Mouse (Mus musculus) midbrain, embryonic 15.5 days (tissue): ENCODE data around the gene Hnrnpd. TPM values are rescaled to one million over a fixed set of nuclear protein-coding genes. Genes with fewer than 3 reads are reported as not detected.
A peak's percentile ranks its signal among the peaks of the same experiment; 100 is the strongest.

Experiments
- ATAC-seq: fragments of 200-750 bp; cut with Nextera tagmentation; replicated peaks from 2 replicates; pipeline ENCODE4 v1.8.0; 2017; ENCODE audit warnings: moderate TSS enrichment
- H3K27ac ChIP-seq: fragments of 300-500 bp; sonication (generic); 2 replicates; pipeline ENCODE4 v1.5.1; 2015; ENCODE audit warnings: mild to moderate bottlenecking, inconsistent platforms
- H3K27me3 ChIP-seq: fragments of 300-500 bp; sonication (generic); replicated peaks from 2 replicates; pipeline ENCODE4 v1.6.1; 2015; ENCODE audit warnings: inconsistent platforms
- H3K36me3 ChIP-seq: fragments of 300-500 bp; sonication (generic); replicated peaks from 2 replicates; pipeline ENCODE4 v1.6.1; 2015; ENCODE audit warnings: inconsistent platforms
- H3K4me1 ChIP-seq: fragments of 300-500 bp; sonication (generic); 2 replicates; pipeline ENCODE4 v1.6.1; 2015; ENCODE audit warnings: inconsistent platforms
- H3K4me2 ChIP-seq: fragments of 300-500 bp; sonication (generic); 2 replicates; pipeline ENCODE4 v1.6.1; 2015; ENCODE audit warnings: inconsistent platforms, mild to moderate bottlenecking, moderate library complexity
- H3K4me3 ChIP-seq: fragments of 300-500 bp; sonication (generic); 2 replicates; pipeline ENCODE4 v1.5.1; 2015; ENCODE audit warnings: mild to moderate bottlenecking, inconsistent platforms
- H3K9ac ChIP-seq: fragments of 300-500 bp; sonication (generic); 2 replicates; pipeline ENCODE4 v1.6.1; 2015; ENCODE audit warnings: mild to moderate bottlenecking, inconsistent platforms
- H3K9me3 ChIP-seq: fragments of 300-500 bp; sonication (generic); 2 replicates; pipeline ENCODE4 v1.6.1; 2016; ENCODE audit warnings: inconsistent platforms
- WGBS: fragments of 180-500 bp; shearing (Covaris S2); methylation state at CpG from one replicate; pipeline ENCODE4 v1.1.7; 2015; ENCODE audit warnings: mixed read lengths; 5-methylcytosine and 5-hydroxymethylcytosine counted together
- polyA plus RNA-seq: library from polyadenylated mRNA; unstranded; fragments of >200 nt; fragmentation: Nextera tagmentation; extraction: Ambion mirVana; gene quantifications from 2 replicates; pipeline ENCODE4 v1.2.1, GENCODE M21; 2015

Gene Hnrnpd
- 156 and 180 TPM in 2 replicates for polyA plus RNA-seq

DNA sequence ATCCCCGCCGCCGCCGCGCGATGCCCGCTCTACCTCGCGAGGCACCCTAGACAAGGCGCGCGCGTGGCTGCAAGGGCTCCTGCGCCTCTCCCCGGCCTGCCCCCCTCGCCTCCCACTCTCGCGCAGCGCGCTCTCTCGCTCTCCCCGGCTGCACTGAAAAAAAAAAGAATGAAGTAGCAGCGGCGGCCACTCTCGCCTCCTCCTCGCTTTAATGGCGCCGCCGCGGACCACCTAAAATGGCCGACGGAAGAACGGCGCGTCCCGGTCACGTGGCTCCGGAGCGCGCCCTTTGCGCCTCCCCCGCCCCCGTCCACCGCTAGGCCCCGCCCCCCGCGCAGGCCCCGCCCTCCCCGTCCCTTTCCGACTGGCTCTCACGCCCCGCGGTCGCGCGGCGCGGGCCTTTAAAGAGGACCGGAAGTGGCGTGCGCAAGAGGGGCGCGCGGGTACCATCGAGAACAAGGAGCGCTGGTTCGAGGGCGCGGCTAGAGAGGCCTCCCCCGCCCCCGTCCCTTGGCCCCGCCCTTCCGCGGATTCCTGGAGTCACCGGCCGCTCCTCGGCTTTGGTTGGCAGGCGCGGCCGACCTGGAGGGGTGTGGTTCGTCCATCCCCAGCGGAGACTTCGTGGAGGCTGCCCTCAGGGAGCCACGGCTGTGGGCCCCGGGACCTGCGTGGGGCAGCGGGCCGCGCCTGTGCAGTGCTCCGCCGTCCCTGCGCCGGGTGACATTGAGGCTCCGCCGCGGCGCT, at the start of gene Hnrnpd, which contains the start of gene 4930524J08Rik:
Gene Hnrnpd (minus strand): TSS at position 240 of the 744 bp plus-strand sequence.
Gene 4930524J08Rik (plus strand): TSS at position 363 of the 744 bp plus-strand sequence.
- Histone ChIP-seq H3K4me1 (peaks cover 34% of the 10 kb centered on the region), H3K27ac (peak within 1 kb of the TSS; percentile 99), H3K9me3 (no peaks in the 10 kb centered on the region), H3K36me3 (no peaks in the 10 kb centered on the region), H3K4me3 (peak within 1 kb of the TSS; percentile 94), H3K4me2 (peak within 1 kb of the TSS; percentile 86), H3K9ac (peak within 1 kb of the TSS; percentile 98), H3K27me3 (no peaks in the 10 kb centered on the region)
- ATAC-seq: peak; percentile 98
- WGBS: under 1% methylated on average over 95 of the region's 97 CpGs

DNA sequence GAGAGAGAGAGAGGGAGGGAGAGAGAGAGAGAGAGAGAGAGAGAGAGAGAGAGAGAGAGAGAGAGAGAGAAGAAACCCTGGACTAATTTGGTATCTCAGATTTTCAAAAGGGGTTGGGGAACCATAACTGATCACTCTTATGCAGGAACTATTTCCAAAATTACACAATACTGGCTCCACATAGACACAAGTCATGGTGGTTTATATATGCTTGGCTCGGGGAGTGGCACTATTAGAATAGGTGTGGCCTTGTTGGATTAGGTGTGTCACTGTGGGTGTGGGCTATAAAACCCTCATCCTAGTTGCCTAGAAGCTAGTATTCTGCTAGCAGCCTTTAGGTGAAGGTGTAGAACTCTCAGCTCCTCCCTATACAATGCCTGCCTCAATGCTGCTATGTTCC, 46.1 kb upstream of the Hnrnpd start:
- no peak overlapping the region for H3K27ac ChIP-seq
- H3K9me3 ChIP-seq: no peaks in the 10 kb centered on the region
- H3K27me3 ChIP-seq: no peaks in the 10 kb centered on the region
- no peaks in the 10 kb centered on the region for H3K36me3 ChIP-seq
- H3K4me3 ChIP-seq: no peak overlapping the region
- 71% methylated on average over 1 of the region's 1 CpGs for WGBS
- H3K4me1 ChIP-seq: peaks cover 4% of the 10 kb centered on the region
- H3K9ac ChIP-seq: no peak overlapping the region
- no peak overlapping the region for H3K4me2 ChIP-seq
- no peak for ATAC-seq

DNA sequence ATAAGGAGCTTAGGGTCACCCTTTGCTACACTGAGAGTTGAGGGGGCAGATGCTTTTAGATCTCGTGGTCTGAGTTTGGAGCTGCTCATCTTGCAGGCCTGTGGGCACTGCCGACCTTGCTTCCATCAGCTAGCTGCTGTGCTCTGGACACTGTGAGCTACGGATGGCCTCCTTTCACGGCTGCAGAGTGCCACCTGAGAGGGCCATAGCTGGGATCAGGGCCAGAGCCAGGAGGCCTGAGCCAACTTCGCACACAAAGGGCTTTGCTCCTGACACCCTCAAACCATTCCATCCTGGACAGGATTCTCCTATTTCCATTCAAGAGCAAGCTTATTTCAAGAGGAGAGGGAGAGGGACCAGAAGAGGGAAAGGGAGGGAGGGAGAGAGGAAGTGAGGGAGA, 45.7 kb upstream of the Hnrnpd start:
- H3K36me3 ChIP-seq: no peaks in the 10 kb centered on the region

DNA sequence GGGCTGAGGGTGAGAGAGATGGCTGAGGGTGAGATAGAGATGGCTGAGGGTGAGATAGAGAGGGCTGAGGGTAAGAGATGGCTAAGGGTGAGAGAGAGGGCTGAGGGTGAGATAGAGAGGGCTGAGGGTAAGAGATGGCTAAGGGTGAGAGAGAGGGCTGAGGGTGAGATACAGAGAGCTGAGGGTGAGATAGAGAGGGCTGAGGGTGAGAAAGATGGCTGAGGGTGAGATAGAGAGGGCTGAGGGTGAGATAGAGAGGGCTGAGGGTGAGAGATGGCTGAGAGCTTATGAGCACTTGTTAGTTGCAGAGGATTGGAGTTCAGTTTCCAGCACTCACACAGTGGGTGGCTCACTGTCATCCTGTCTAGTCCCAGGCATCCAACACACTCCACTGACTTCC, 41.4 kb upstream of the Hnrnpd start:
- no peak overlapping the region for H3K27ac ChIP-seq
- H3K4me2 ChIP-seq: no peak overlapping the region
- no peak overlapping the region for H3K4me3 ChIP-seq
- no peak overlapping the region for H3K9ac ChIP-seq
- H3K36me3 ChIP-seq: no peaks in the 10 kb centered on the region
- H3K4me1 ChIP-seq: no peaks in the 10 kb centered on the region
- ATAC-seq: no peak
- no peaks in the 10 kb centered on the region for H3K9me3 ChIP-seq
- H3K27me3 ChIP-seq: no peaks in the 10 kb centered on the region

More for the DNA sequence above, 45.7 kb upstream of the Hnrnpd start:
- Histone ChIP-seq H3K27me3 (no peaks in the 10 kb centered on the region), H3K4me1 (no peaks in the 10 kb centered on the region), H3K4me3 (no peak overlapping the region), H3K9me3 (no peaks in the 10 kb centered on the region), H3K27ac (no peak overlapping the region), H3K9ac (no peak overlapping the region), H3K4me2 (no peak overlapping the region)
- ATAC-seq: no peak
- WGBS: 77% methylated on average over 5 of the region's 5 CpGs

DNA sequence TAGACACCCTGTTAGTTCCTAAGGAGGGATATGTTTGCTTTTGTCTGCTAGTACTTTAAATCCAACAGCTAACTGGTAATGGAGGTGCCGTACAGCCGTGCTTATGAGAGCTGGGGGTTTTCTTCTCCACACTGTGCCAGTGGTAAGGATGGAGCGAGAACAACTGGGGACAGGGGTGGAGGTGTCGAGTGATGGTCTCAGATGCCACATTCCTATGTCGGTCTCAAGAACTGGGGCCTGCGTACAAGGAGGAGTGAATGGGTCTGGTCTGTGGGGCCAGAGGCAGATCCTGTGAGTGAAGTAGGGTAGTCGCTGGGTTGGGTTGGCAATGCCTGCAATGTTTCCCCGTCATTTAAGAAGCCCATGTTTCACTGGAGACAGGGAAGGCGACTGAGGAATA, 33.9 kb upstream of the Hnrnpd start:
- no peak overlapping the region for H3K4me3 ChIP-seq
- no peak for ATAC-seq
- H3K4me2 ChIP-seq: no peak overlapping the region
- no peak overlapping the region for H3K27ac ChIP-seq
- H3K4me1 ChIP-seq: no peaks in the 10 kb centered on the region
- whole genome bisulfite sequencing: 90% methylated on average over 9 of the region's 9 CpGs
- H3K36me3 ChIP-seq: no peaks in the 10 kb centered on the region
- H3K27me3 ChIP-seq: no peaks in the 10 kb centered on the region
- no peak overlapping the region for H3K9ac ChIP-seq
- H3K9me3 ChIP-seq: no peaks in the 10 kb centered on the region

DNA sequence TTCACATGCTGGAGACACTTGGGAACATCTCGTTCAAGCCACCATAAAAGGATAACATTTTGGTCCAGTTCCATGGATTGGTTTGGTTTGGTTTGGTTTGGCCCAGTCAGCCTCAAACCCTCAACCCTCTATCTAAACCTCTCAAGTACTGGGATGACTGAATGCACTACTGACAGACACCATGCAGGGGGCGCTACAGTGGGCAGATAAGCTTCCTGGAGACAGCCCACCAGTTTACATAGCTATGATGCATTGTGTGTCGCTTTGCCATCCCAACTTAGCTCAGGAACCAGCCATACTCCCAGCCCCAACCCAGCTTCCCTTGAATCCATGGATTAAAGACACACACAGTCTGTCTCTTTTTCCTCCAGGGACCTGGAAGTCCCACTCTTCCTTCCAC, 29.7 kb upstream of the Hnrnpd start:
- WGBS: 60% methylated on average over 3 of the region's 3 CpGs

DNA sequence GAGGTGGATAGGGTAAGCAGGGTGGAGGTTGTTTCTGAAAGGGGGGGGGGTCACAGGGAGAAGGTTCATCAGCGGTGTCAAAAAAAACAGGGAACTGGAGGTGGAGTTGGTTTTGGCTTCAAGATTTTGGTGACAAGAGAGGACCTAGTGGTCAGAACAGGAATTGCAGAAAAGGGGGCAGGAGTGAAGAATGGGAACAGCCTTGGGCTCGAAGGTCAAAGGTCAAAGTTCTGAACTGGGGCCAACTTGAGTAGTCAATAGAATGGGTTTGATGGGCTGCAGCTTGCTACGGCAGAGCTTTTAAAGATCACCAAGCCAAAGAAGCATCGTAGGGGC, 28.3 kb upstream of the Hnrnpd start:
- H3K27me3 ChIP-seq: no peaks in the 10 kb centered on the region
- H3K9me3 ChIP-seq: no peaks in the 10 kb centered on the region
- H3K27ac ChIP-seq: no peak overlapping the region
- H3K36me3 ChIP-seq: no peaks in the 10 kb centered on the region
- no peak overlapping the region for H3K4me3 ChIP-seq
- WGBS: 81% methylated on average over 4 of the region's 4 CpGs
- no peak overlapping the region for H3K4me2 ChIP-seq
- ATAC-seq: no peak
- H3K4me1 ChIP-seq: no peaks in the 10 kb centered on the region
- no peak overlapping the region for H3K9ac ChIP-seq

More for the DNA sequence above, 29.7 kb upstream of the Hnrnpd start:
- Histone ChIP-seq H3K4me1 (no peaks in the 10 kb centered on the region), H3K27ac (no peak overlapping the region), H3K9ac (no peak overlapping the region), H3K36me3 (no peaks in the 10 kb centered on the region), H3K4me3 (no peak overlapping the region), H3K27me3 (no peaks in the 10 kb centered on the region), H3K9me3 (no peaks in the 10 kb centered on the region), H3K4me2 (no peak overlapping the region)
- ATAC-seq: no peak

DNA sequence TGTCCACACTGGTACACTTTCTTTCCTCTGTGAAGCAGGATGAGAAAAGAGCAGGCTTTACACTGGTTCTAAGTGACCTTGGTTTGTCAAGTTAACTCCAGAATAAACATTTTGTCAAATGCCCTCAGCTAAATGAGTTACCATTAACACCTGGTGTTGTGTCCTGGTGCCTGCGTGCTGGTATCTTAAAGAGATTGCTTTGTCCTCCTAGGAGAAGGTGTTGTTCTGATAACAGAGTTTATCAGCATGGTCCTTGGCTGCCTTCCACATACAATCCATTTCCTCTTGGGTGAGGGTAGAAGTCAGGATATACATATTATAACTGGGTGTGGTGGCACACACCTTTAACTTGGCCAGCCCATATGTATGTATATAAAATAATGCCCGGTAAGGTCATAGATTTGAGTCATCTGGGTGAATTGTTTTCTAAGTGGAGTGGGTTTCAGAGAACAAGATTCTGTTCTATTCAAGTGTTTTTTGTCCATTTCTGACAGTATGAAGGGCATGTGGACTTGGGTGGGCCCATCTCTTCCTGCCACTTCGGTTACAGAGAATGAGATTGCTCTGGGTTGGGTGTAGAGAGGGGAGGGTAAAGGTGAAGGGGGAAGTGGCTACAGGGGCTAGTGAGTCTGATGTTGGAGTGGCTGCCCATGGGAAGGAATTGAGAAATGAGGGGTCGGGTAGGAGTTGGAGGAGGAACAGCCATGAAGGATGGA, 27.7 kb upstream of the Hnrnpd start:
- H3K4me1 ChIP-seq: no peaks in the 10 kb centered on the region
- no peak overlapping the region for H3K9ac ChIP-seq
- 94% methylated on average over 4 of the region's 4 CpGs for WGBS
- ATAC-seq: no peak
- no peaks in the 10 kb centered on the region for H3K36me3 ChIP-seq
- H3K4me3 ChIP-seq: no peak overlapping the region
- no peak overlapping the region for H3K27ac ChIP-seq
- H3K27me3 ChIP-seq: no peaks in the 10 kb centered on the region
- no peaks in the 10 kb centered on the region for H3K9me3 ChIP-seq
- H3K4me2 ChIP-seq: no peak overlapping the region

DNA sequence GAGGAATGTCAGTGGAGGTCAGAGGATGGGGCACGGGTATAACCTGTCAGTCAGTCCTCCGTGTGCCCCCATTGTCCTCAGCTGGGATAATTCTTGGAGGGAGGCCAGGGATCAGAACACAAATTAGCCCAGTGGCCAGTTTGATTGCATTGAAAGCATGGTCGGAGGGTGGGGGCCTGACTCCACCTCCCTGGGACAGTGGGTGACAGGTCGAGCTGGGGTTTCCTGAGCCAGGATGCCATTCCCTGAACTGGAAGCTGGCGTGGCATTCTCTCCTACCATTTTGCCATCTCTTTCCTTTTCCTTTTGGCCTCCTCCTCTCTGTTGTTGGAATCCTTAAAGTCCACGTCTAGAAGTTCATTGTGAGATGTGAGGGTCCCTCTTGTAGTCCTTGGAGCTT, 27.2 kb upstream of the Hnrnpd start:
- Histone ChIP-seq H3K36me3 (no peaks in the 10 kb centered on the region), H3K9ac (no peak overlapping the region), H3K4me2 (no peak overlapping the region), H3K27me3 (no peaks in the 10 kb centered on the region), H3K4me3 (no peak overlapping the region), H3K27ac (no peak overlapping the region), H3K9me3 (no peaks in the 10 kb centered on the region), H3K4me1 (no peaks in the 10 kb centered on the region)
- 81% methylated on average over 6 of the region's 6 CpGs for WGBS
- no peak for ATAC-seq

DNA sequence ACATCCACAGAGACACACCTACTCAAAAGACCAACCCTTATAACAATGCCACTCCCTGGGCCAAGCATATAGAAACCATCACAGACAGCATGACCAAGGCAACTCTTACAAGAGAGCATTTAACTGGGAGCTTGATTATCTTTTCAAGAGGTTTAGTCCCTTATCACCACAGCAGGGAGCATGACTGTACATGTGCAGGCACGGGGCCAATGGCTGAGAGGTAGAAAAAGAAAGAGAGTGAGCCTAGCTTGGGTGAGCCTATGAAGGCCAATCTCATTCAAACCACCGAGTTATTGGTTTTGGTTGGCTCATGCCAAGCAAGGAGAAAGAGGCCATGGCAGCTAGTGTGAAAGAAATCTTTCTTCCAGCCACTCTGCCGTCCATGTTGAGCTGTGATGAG, 26.7 kb upstream of the Hnrnpd start:
- no peak for ATAC-seq
- no peak overlapping the region for H3K27ac ChIP-seq
- 70% methylated on average over 3 of the region's 3 CpGs for WGBS
- no peak overlapping the region for H3K4me3 ChIP-seq
- H3K4me2 ChIP-seq: no peak overlapping the region
- no peaks in the 10 kb centered on the region for H3K4me1 ChIP-seq
- H3K9ac ChIP-seq: no peak overlapping the region
- H3K36me3 ChIP-seq: no peaks in the 10 kb centered on the region
- no peaks in the 10 kb centered on the region for H3K9me3 ChIP-seq
- H3K27me3 ChIP-seq: no peaks in the 10 kb centered on the region

DNA sequence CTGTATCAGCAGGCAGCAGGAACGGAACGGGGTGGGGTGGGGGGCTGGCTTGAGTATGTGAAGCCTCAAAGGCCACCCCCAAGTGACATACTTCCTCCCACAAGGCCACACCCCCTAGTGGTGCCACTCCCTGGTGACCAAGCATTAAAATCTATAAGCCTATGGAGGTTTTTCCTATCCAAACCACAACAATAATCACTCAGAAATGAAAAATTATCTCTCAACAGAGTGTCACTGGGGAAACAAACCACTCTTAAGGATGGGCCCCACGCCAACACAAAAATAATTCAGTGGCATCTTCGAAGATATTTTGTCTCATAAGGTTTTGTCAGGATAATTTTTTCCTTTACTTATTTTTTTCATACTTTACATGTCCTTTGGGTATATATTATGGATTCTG, 25.2 kb upstream of the Hnrnpd start:
- 81% methylated on average over 4 of the region's 4 CpGs for WGBS
- H3K27ac ChIP-seq: no peak overlapping the region
- H3K4me3 ChIP-seq: no peak overlapping the region
- no peak overlapping the region for H3K4me2 ChIP-seq
- no peaks in the 10 kb centered on the region for H3K27me3 ChIP-seq
- no peak for ATAC-seq
- H3K36me3 ChIP-seq: no peaks in the 10 kb centered on the region
- H3K9ac ChIP-seq: no peak overlapping the region
- H3K9me3 ChIP-seq: no peaks in the 10 kb centered on the region
- H3K4me1 ChIP-seq: no peaks in the 10 kb centered on the region

DNA sequence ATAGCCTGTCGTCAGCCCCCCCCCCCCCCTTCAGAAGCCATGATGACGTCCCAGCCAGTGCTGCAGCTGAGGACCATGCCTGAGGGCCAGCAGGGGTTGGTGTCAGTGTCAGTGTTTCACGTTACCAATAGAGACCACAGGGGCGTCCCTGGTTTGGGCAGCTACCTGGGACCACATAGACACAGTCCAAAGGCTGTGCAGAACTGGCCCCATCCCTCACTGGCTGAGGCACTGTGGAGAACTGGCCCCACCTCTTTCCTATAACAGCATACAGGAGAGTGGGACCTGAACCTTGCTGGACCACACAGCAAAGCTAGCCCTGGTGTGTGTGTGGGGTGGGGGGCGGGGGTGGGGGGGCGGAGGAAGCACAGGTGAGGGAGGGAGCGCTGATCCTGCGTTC, 21.8 kb upstream of the Hnrnpd start:
- no peak for ATAC-seq
- Histone ChIP-seq H3K27ac (no peak overlapping the region), H3K9ac (no peak overlapping the region), H3K4me2 (no peak overlapping the region), H3K4me1 (no peaks in the 10 kb centered on the region), H3K27me3 (no peaks in the 10 kb centered on the region), H3K36me3 (no peaks in the 10 kb centered on the region), H3K4me3 (no peak overlapping the region), H3K9me3 (no peaks in the 10 kb centered on the region)
- 54% methylated on average over 7 of the region's 8 CpGs for WGBS

DNA sequence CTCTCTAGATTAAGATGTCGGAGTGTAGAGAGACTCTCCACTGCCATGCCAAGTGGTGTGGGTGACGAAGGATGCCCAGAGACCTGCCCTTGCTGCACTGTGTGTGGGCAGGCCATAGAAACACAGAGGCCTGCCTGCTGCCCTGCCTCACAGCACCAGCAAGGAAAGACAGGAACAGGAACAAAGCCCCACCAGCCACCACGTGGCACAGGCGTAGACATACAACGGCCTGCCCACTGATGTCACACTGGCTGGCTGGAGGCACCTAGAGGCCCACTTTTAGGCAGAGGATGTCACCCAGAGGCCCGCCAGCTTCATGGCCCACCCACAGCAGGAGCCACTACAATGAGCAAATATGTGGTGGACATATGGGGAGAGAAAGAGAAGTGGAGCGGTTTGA, 21.3 kb upstream of the Hnrnpd start:
- Histone ChIP-seq H3K4me3 (no peak overlapping the region), H3K4me2 (no peak overlapping the region), H3K27ac (no peak overlapping the region), H3K4me1 (no peaks in the 10 kb centered on the region), H3K27me3 (no peaks in the 10 kb centered on the region), H3K9ac (no peak overlapping the region), H3K9me3 (no peaks in the 10 kb centered on the region), H3K36me3 (no peaks in the 10 kb centered on the region)
- 83% methylated on average over 7 of the region's 7 CpGs for WGBS
- ATAC-seq: no peak
